Mouse (Mus musculus): ENCODE measurements around the gene Sf3b6.

DNA sequence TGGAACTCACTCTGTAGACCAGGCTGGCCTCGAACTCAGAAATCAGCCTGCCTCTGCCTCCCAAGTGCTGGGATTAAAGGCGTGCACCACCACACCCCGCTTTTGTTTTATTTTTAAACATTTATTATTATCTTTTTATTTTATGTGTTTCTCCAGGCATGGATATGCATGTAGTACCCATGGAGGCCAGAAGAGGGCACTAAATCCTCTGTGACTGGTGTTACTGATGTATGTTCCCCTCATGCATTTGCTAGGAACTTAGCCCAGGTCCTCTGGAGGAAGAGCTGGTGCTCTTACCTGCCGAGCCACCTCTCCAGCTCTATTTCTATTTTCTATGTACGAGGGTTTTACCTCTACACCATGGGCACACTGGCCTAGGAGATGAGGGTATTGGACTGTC, 38.8 kb downstream of the Sf3b6 start:
- no peak for TF ChIP-seq POLR2A (IDR thresholded peaks at IDR 0.05; ENCODE audit: insufficient read depth, low read depth, low read length)
- TF ChIP-seq CTCF (IDR thresholded peaks at IDR 0.05; ENCODE audit: insufficient read depth, low read depth, low read length): no peak
